Mouse (Mus musculus) granulocyte monocyte progenitor cell, adult 5-6 weeks (primary cell): ENCODE measurements around the gene Gm38393. TPM values are rescaled to one million over a fixed set of nuclear protein-coding genes. Genes with fewer than 3 reads are reported as not detected.

Source experiments
- ATAC-seq: replicated peaks from 2 replicates; pipeline ENCODE4 v1.8.0; 2016; ENCODE audit warnings: mild to moderate bottlenecking, moderate TSS enrichment, inconsistent platforms; ENCODE audit not compliant: poor library complexity, severe bottlenecking
- total RNA-seq, 2 experiments: library from RNA; stranded (forward) in 1 of 2; stranded (reverse) in 1 of 2; fragments of 200-712, 200-1000 nt in 1 of 2; fragments of >200 nt in 1 of 2; fragmentation: Nextera tagmentation in 1 of 2; gene quantifications; 2 replicates each; pipeline ENCODE4 v1.2.3; 2014 to 2017

The Gm38393 gene
- total RNA-seq (2014; fragmentation: Nextera tagmentation), result not detected in 2 replicates
- total RNA-seq (2017), result not detected in 2 replicates

DNA sequence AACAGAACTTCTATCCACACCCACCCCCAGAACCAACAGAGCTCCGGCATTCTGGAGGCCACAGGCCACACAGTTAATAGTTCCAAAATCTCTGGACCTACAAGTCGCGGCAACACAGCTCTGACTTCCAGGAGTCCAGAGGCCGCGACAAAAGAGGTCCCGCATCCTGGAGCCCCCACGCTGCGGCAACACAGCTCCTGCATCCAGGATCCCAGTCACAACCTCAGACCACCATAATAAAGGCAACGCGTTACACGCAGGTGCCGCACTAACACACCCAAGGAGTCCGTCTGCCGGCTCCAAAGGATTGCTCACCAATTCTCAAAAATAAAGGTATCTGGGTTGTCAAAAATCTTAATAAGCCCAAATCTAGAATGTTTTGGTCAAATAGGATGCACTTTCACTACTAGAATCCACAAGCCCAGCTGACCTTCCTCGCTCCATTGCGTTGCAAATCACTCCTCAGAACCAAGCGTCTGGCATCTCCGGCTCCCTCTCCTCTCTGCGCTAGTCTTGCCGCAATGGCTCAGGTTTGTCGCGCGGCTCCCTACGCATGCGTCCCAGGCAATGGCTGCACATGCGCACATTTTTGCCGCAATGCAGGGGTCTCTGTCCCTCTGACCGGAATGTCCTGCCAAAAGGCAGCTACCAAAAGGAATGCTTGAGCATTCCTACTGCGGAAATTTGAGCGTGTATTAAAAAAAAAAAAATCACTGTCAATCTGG is at the start of gene Gm38393, which contains the start of gene Snurf:
Gm38393 (minus strand) TSS at position 459 of the 725 bp plus-strand sequence.
Snurf (minus strand) TSS at position 444 of the 725 bp plus-strand sequence.
- no peak for ATAC-seq

DNA sequence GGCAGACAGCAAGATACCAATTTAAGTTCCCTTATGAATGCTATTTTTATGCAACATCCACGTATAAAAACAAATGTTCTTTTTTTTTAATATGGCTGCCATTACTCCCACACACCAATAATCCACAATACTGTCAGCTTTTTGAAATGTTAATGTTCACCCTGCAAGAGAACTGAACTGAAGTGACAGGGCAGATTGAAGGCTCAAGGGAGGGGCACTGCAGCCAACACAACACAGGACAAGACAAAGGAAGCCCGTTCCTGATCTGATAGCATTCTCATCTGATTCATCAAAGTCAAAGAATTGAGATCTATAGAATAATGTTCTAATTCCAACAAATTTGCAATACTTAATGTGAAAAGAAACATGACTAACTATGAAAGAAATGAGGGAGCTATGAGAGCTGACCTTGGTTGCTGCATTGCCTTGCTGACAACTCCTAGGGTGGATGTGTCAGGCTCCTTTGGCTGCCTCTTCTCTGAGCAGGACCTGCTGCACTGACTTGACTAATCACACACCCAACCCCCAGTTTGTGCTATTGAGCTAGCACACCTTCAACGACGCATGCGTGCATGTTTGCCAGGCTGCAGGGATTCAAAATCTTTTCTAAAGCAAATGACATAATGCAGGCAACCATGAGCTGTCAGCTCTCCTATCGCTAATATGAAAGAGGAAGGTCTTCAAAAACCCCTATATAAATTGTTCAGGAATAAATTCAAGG is 42.8 kb upstream of the Gm38393 start:
- ATAC-seq, result no peak

DNA sequence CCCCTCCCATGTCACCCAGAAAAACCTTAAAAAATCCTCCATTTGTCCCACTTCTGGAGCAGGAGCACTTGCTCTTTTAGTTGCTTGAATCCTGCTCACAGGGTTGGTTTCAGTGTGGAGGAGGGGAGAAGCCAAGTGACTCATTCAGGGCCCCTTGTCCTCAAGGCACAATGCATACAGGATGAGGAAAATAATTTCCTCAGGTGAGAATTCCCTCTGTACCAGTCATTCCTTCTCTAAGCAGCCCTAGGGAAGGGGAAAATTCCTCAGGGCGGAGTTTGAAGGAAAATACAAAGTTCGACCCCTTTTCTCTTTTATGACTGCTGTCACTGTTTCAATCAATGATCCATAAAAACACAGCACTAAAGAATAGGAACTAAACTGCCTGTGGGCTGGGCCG is 8.3 kb upstream of the Gm38393 start:
- ATAC-seq, result no peak

DNA sequence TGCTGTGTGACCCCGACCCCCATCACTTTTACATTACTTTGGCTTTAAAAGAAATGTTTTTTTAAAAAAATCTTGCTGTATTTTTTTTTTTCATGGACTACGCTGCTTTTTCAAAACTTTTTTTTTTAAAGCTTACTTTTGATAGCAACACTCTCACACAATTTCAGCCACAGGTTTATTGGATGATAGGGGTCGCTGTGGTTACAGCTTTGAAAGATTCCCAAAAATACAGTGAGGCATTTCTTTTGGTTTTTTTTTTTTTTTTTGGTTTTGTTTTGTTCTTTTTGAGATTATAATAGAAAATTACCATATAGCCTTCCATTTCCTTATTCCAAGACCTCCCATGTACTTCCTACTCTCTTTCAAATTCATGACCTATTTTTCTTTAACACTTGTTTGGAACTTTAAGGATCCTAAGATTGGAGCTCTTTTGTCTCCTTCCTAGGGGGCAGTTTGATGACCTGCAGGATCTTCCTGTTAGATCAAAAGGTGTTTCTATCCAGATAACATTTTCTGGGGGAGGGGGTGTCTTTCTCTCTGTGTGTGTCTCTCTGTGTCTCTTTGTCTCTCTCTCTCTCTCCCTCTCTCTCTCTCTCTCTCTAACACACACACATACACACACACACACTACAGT is 3.0 kb upstream of the Gm38393 start:
- no peak for ATAC-seq

DNA sequence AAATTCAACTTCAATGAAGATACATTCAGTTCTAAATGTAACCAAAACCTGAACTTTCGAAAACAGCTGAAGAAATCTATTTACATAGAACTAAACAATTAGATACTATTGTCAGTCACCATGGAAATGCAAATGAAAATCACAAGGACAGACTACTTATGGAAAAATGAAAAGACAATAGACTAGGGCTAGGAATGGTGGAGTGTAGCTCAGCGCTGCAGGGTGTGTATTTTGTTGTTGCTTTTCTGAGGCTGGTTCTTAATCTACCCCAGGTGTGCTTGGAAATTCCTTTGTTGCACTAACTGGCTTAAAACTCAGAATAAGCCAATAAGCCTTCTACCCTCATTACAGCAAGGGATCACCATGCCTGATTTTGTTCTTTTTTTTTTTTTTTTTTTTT is 1.4 kb upstream of the Gm38393 start:
- no peak for ATAC-seq

DNA sequence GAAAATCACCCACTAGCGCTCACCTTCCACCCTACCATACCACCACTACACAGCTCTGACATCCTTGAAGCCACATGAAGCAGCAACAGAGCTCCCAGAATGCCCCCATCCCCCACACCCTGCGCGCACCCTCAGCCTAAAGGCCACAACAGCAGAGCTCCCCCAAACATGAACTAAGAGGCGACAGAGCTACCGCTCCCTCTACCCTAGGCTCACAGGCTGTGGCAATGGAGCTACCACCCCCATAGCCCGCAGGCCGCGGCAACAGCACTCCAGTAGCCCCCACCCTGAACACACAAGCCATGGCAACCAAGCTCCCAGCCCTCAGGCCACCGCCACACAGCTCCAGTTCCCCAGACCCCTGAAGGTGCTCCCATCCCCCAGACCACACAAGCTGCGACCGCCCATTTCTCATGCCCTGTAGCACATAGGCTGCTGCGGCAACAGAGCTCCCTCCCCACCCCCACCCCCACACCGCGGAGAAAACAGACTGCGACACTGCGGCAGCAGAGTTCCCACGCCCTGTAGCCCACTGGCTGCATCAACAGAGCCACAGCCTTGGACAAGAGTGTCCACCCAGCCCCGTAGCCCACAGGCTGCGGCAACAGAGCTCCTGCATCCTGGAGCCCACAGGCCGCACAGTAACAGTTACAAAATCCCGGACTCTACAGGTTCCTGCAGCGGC is 801 bp downstream of the Gm38393 start:
- ATAC-seq, result no peak

DNA sequence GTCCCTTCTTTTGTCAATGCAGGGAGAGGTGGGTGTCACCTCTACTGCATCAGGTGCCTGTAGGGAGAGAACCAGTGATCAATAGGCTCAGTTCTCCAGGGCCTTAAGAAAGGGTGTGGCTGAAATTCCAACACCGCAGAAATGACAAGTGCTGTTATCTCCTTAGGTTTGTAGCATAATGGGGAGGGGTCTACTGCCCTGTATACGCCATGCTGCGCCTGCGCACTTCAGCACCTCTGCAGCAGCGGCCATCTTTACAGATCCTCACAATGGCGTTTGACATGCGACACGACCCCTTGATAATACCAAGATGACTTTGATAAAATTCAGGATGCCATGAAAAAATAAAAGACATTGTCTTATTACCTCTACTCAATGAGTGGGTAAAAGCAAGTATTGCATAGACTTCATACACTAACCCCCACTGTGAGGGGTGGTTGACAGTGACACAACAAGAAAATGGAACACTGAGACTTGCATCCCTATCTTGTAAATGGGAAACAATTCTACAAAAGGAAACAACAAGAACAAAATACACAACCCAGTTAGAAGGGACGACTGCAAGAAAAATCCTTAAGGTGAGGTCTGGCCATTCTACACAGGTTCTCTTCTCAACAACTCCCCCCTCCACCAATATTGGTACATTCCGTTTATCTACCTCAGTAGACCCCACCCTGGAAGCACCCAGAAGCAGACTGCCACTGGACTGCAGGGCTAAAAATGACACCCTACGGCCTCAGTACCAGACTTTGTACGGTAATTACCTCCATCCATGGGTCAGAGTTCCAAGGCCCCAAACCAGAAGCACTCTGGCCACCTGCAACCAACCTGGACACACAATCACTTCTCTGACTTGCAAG is 1.6 kb downstream of the Gm38393 start:
- ATAC-seq, result no peak

DNA sequence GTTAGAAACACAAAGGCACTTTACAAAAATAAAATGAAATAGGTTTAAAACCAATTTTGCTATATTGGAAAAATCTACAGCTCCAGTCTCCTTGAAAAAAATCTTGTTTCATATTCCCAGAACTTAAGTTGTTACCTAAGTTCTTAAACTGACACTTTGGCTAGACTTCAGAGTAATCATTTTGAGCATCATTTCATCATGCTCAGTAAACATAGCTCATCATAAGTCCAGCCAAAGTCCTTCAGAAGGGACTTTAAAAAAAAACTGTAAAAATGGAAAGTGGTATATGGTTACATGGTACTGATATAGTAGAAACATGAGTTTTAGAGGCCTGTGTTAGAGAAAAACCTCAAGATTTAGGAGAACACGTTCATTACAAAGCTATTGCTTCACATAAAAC is 26.2 kb downstream of the Gm38393 start:
- ATAC-seq, result no peak

Other genes starting within 250 kb of the Gm38393 start
- not detected in 2 replicates for gene Snurf, start within 50 bp of the Gm38393 start, total RNA-seq (2014; fragmentation: Nextera tagmentation)
- gene Snurf, start within 50 bp of the Gm38393 start, total RNA-seq (2017), result not detected in 2 replicates
- not detected in 2 replicates for gene Snrpn, start 135.2 kb upstream of the Gm38393 start, total RNA-seq (2014; fragmentation: Nextera tagmentation)
- not detected in 2 replicates for gene Snrpn, start 135.2 kb upstream of the Gm38393 start, total RNA-seq (2017)